Mouse (Mus musculus) frontal cortex, adult (tissue): ENCODE data around the gene Rgs10.

ENCODE experiments used
- ATAC-seq: cut with Nextera tagmentation; 2 replicates; pipeline ENCODE4 v1.9.2; 2017; ENCODE audit warnings: mild to moderate bottlenecking, moderate library complexity, mixed read lengths; ENCODE audit not compliant: low TSS enrichment

Gene Rgs10

DNA sequence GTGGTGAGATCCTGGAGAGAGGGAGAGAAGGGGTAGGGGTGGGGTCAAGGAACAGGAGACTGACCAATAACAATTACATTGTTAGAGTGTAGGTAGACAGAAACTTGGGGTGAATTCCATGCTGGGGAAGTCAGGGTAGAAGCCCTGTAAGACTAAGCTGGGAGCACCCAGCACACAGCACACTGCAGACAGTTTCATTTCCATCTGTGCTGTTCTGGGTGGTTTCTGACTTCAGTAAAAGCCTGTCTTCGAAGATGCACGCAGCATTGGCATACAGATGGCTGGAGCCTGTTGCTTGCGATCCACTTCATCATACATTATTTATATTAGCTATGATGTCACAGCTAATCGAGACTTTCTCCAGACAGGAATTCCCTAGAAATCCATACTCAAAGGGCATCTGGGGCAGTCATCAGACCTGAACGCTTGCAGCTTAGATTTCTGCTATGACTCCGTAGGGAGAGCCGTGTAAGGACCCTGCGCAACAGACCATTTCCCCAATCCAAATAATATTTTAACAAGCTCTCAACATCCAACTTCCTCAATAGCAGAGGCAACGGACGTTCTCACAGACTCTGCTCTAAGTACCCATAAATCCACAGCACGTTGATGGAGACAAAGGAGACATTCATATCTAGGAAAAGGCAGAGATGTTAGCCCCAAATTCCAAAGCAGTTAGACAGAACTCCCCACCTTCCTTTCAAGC lies 7.7 kb downstream of the Rgs10 start:
- ATAC-seq = no peak

DNA sequence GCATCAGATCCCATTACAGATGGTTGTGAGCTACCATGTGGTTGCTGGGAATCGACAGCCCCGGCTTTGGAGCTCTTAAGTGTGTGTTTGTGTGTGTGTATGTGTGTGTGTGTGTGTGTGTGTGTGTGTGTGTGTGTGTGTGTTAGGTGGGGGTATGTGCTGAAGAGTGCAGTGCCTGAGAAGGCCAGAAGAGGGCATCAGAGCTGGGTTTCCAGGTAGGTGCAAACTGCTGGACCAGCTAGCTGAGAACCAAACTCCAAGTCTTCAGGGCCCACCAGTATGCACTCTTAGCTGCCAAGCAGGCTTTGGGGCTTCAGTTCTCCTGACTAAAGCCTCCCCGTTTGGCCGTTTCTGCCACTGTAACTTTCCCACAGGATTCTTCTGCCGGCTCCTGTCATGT lies 10.3 kb downstream of the Rgs10 start:
- ATAC-seq = no peak

GRCm38 (mm10) chr7:128403988-128404387 lies 14.6 kb downstream of the Rgs10 start:
- ATAC-seq = no peak

GRCm38 (mm10) chr7:128403586-128403985 lies 15.0 kb downstream of the Rgs10 start:
- ATAC-seq = no peak

DNA sequence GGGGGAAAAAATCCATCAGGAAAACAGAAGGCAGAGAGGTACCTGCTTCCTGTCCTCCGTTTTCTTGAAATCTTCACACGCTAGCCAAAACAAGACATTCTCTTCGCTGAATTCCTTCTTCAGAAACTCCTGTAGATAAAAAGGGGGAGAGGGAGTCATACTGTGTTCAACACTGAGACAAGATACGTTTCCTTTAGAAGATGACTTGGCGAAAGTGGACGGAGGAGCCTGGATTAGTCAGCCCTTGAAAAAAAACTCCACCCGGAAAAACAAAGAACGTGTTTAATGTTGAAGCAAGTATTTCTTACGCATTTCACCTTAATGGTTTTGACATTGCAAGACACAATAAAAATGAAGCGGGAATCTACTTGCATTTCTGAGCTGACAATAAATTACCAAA lies 15.4 kb downstream of the Rgs10 start:
- ATAC-seq = no peak

- no peak for ATAC-seq
These were observed 16.0 kb downstream of the Rgs10 start for GRCm38 (mm10) chr7:128402577-128402976.

DNA sequence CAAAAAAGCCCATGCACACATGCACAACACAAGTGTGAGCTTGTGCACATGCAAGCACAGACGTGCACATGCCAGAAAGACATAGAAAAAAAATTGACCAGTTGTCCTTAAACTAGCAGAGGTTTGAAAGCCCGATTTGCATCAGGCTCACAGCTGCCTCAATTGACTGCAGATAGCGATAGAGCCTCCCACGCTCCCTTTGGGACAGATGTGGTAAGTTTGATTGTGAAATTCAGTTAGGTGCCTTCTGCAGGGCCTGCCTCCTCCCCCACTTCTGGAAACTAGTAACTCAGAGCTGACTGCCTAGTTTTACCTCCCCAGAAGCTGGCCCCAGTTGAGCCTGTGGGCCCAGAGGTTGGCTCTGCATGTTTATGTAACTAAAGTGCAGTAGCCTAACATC lies 19.9 kb downstream of the Rgs10 start:
- no peak for ATAC-seq

DNA sequence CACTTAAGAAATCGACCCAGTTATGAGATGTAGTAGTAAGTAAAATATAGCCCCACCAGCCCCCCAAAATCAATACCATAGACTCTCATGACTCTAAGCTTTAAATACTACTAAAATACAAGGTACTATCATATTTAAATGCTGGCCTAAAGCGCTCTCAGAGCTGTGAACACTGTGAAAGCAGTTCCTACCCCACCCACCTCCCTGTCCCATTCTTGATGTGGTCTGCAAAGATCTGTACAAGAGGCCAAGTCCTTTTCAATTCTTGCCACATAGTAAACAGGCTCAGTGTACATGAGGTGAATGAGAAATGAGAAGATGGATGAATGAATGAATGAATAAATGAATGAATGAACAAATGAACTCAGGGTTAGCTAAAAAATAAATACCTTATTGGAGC lies 21.5 kb downstream of the Rgs10 start:
- ATAC-seq = no peak

GRCm38 (mm10) chr7:128393756-128394155 lies 24.8 kb downstream of the Rgs10 start:
- no peak for ATAC-seq

DNA sequence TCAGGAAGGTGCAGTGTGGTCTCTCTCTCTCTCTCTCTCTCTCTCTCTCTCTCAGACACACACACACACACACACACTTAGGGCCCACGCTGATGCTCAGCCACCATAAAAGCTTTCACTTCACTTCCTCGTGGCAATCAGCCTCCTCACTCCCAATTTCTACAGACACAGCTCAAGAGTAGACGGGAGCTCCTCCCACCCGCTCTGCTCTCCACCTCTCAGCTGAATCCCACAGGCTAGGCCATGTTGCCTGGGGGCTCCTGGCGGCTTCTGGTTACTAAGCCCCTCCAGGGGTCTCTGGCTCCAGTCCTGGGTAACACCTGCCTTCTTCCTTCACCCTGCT lies 25.6 kb downstream of the Rgs10 start:
- ATAC-seq = no peak

- no peak; the same call in 1 of the 2 replicates for ATAC-seq
These were observed 26.2 kb downstream of the Rgs10 start for GRCm38 (mm10) chr7:128392071-128392971.

DNA sequence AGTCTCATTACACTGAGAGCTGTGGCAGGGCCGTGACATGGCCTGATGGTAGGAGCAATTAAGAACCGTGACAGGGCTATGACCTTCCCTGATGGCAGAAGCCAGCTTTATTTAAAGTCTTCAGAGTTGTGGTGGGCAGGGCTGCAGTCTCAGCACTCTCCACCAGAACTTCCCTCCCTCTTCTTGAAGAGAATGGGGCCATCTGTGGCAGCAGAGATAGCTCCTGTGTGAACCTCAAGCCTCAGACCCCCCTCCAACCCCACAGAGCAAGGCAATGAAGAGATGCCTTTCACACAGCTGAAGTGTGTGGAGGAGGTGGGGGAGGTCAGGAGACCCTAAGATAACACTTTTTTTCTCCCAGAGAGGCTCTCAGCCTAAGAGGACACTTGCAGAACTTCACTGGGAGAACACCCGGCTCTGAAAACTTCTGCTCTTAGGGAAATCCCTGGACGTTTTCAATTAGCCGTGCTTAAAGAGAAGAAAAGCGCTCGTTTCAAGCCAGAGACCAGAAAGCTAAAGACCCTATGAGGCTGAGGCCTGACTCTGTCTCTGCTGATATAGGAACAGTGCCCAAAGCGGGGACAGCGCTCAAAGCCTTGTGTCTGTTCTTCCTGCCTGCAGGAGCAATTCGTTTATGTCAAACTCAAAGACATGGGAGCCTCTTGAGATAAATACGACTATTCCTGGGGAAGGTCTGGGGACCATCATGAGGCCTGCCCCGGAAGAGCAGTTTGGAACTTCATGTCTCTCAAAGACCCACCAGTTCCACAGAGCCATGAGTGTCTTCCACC lies 27.1 kb downstream of the Rgs10 start:
- ATAC-seq = no peak

GRCm38 (mm10) chr7:128388968-128389367 lies 29.6 kb downstream of the Rgs10 start:
- no peak for ATAC-seq

DNA sequence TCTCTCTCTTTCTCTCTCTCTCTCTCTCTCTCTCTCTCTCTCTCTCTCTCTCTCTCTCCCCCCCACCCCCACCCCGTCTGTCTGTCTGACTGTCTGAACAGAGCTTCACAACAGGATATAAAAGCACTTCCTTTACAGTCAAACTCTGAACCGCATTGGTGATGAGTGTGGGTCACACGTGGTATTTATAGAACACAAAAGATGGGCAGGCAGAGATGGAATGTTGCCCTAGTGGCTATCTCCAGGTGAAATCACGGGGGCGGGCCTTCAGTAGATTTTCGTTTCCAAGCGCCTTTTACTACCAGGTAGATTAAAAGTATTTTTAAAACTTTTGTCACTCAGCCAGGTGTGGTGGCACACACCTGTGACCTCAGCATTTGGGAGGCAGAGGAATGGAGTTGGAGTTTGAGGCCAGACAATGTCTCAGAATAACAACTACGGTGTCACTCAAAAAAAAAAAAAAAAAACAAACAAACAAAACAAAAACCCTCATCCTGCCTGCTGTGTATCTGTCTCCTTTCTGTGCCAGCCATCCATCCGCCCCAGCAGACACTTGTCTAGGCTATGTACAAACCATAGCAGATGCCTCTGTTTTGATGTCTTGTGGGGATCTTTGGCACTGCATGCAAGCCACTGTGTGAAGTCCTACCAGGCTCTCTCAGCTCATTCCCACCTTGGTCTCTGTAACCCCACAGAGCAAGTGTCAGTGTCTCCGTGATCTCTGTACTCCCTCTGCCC lies 34.7 kb downstream of the Rgs10 start:
- ATAC-seq = no peak

DNA sequence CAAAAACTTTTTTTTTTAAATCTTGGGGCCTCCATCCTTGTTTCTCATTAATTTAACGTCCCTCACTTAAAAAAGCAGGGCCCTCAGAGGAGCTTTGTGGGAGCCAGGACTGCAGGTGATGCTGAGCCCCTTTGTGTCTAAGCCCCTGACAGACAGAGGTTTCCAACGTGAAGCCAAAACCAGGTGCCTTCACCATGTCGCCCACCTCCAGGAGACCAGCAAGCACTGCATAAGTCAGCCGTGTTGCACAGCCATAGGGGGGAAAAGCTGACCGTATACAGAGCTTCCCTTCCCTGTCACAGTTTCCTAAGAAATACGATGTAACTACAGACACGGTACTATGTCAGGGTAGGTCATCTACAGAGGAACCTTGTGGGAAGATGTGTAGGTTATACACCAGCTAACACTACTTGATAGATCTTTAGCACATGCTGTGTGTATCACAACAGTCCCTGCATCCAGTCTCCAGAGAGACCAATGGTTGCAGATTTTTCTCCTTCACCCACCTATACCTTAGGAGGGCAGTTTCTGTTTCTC lies 35.3 kb downstream of the Rgs10 start:
- ATAC-seq = no peak

DNA sequence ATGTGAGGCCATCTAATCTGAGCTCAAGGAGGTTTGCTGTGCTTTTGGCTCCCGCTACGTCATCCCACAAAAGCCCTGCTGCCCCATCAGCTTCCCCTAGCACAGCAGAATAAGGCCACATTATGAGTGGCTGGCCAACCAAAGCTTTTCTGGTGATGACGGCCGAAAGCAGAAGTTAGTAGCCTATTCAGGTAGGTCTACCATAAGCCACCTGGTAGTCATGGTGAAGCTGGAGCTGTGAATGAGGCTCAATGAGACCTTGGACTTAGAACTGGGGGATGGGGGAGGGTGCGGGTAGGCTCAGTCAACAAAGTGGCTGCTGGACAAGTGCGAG lies 36.1 kb downstream of the Rgs10 start:
- ATAC-seq = no peak

- no peak for ATAC-seq
These were observed 36.6 kb downstream of the Rgs10 start for GRCm38 (mm10) chr7:128381811-128382526.

DNA sequence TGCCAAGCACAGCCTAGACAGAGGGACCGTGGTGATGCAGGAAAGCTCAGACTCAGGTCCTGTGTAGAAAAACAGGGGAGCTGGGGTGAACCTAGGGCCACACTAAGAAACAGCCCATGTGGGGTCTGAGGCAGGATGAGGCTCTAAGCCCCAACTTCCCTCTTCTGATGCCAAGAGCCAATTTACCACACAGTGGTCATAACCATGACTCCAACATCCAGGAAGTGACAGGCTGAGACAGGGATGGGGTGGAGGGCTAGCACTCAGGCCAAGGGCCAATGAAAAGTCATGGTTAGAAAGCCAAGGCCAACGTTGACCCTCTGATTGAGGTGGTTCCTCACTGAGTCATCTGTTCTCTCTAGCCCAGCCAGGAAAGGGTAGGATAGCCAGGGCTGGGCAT lies 37.6 kb downstream of the Rgs10 start:
- no peak for ATAC-seq

DNA sequence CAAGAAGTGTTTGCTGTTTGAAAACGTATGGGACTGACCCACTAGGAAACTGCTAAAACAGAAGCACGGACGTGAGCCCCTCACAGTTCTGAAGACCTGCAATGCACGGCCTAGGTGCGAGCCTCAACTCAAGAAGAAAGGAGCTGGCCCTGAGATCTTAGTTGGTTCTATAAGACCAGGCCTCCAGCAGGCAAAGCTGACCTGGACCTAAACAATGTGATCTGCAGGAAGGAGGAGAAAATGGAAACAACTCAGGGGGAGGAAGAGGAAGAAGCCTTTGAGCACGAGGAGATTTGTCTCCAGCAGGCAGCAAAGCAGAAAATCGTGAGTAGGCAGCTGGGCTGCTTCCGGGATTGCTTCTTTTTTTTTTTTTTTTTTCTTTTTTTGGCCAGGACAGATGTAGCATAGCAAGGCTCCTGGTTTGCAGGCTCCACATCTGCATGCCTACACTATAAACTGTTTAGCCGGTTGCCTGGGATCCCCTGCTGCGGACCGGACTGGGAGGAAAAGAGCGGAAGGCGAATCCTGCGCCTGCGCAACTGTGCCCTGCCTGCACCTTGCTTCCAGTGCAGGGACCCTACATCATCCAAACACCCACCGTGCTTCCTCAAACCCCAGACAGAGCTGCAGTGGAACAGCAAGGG lies 39.3 kb downstream of the Rgs10 start:
- peak; percentile 27; the same call in 1 of the 2 replicates for ATAC-seq

DNA sequence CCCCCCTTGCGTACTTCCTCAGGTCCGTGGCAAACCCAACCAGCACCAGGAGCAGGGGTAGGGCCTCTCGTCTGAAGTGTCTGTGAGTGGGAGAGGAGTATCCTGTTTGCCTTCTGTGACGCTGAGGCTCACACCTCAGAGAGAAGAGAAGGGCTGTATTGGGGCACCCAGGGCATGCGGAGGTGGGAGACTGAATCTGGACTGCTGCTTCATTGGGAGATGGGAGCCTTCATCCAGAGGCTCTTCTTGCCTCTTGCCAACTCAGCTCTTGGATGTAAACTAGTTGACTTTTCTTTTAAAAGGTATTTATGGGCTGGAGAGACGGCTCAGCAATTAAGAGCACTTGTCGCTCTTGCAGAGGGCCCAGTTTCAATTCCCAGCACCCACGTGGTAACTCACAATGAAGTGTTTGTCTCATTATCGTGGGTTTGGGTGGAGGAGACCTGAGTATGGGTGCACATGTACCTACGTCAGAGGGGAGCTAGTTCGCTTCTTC lies 42.3 kb downstream of the Rgs10 start:
- no peak for ATAC-seq
